Mouse (Mus musculus): Measurements from ENCODE around the gene Foxo3.

DNA sequence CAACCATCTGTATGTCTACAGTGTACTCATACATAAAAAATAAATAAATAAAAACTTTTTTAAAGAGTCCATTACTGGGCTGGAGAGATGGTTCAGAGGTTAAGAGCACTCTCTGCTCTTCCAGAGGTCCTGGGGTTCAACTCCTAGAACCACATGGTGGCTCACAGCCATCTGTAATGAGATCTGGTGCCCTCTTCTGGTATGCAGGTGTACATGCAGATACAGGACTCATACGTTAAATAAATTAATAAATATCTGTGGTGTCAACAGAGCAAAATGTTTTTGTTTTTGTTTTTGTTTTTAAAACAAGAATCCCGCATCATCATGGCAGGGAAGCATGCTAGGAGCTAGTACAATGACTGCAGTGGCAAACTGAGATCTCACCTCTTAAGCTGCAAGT, 20.6 kb upstream of the Foxo3 start:
- TF ChIP-seq CTCF (IDR thresholded peaks at IDR 0.05; ENCODE audit: borderline replicate concordance, insufficient read depth, low read length): no peak
- no peak for TF ChIP-seq POLR2A (IDR thresholded peaks at IDR 0.05; ENCODE audit: low read depth, low read length)

Data from embryonic fibroblast, embryonic 13.5 days (primary cell).